Mouse (Mus musculus) testis, adult 2 months (tissue): Measurements from ENCODE around the gene Ano8.

Source experiments
- CTCF ChIP-seq: fragments of 200-500 bp; IDR thresholded peaks from 2 replicates; pipeline ENCODE4 v1.5.1; 2012; ENCODE audit warnings: low read depth, mild to moderate bottlenecking, inconsistent platforms, low read length, moderate library complexity; ENCODE audit not compliant: control insufficient read depth, insufficient read depth, insufficient replicate concordance
- POLR2A ChIP-seq: fragments of 200-500 bp; IDR thresholded peaks from 2 replicates; pipeline ENCODE4 v1.6.1; 2012; ENCODE audit warnings: low read depth, mild to moderate bottlenecking, inconsistent platforms, low read length, moderate library complexity; ENCODE audit not compliant: control insufficient read depth

DNA sequence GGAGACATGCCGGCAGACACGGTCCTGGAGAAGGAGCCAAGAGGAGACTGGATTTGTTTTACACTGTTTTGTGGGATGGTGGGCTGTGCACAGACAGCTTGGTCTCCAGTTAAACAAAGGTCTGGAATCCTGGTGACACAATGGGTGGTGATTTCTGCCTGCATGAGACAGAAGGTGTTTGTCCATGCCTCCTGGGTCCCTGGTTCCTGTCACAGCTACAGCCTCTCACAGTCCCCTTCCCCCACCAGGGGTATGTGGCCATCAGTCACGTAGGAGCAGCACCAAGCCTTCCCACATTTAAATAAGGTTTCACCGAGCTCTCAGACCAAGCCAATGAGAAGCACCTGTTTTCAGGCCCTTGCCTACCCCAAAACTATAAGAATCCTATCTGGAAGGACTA lies 34.4 kb downstream of the Ano8 start:
- TF ChIP-seq CTCF (no peak), POLR2A (no peak)
